Mouse (Mus musculus) cerebellum, adult 2 months (tissue): ENCODE data around the gene Arhgap24.

Experiments
- CTCF ChIP-seq: fragments of 200-500 bp; IDR thresholded peaks from 2 replicates; pipeline ENCODE4 v1.5.1; 2011; ENCODE audit warnings: low read depth, mild to moderate bottlenecking, control low read depth, low read length, moderate library complexity, borderline replicate concordance; ENCODE audit not compliant: insufficient read depth
- POLR2A ChIP-seq: fragments of 200-500 bp; IDR thresholded peaks from 2 replicates; pipeline ENCODE4 v1.6.1; 2011; ENCODE audit warnings: low read length, control low read depth, borderline replicate concordance; ENCODE audit not compliant: insufficient read depth

- TF ChIP-seq CTCF, result no peak
- TF ChIP-seq POLR2A, result no peak
Observed at GRCm38 (mm10) chr5:102453324-102453723, 27.9 kb upstream of the Arhgap24 start.
